Mouse (Mus musculus) left cerebral cortex, adult 2 months (tissue): ENCODE measurements around the gene Prtn3. TPM values are rescaled to one million over a fixed set of nuclear protein-coding genes. Genes with fewer than 3 reads are reported as not detected.

Source experiments
- DNase-seq, 2 experiments: peaks; one replicate each; pipeline ENCODE4 v3.0.0; 2021 to 2022; ENCODE audit warnings: low spot score in 2 of 2, mixed read lengths in 1 of 2; ENCODE audit errors: extremely low spot score in 1 of 2
- H3K27ac ChIP-seq: fragments of 200-600 bp; 2 replicates; pipeline ENCODE4 v1.8.1; 2022
- H3K4me3 ChIP-seq: fragments of 200-600 bp; 2 replicates; pipeline ENCODE4 v1.8.1; 2022
- CTCF ChIP-seq: fragments of 200-600 bp; IDR thresholded peaks from 2 replicates; pipeline ENCODE4 v1.8.1; 2022; ENCODE audit warnings: antibody characterized with exemption, mild to moderate bottlenecking, moderate library complexity
- intact Hi-C: fragments of 180-260 bp; cut with DNase I; formaldehyde crosslinking; loops from one replicate; pipeline ENCODE4 v1.15.1; 2025
- total RNA-seq, 2 experiments: library from RNA; stranded (reverse); gene quantifications; 2 replicates each; pipeline ENCODE4 v1.2.3; 2021

The Prtn3 gene
- total RNA-seq, 2 experiments from 2014 or later: 1.7 to 2.6 TPM

DNA sequence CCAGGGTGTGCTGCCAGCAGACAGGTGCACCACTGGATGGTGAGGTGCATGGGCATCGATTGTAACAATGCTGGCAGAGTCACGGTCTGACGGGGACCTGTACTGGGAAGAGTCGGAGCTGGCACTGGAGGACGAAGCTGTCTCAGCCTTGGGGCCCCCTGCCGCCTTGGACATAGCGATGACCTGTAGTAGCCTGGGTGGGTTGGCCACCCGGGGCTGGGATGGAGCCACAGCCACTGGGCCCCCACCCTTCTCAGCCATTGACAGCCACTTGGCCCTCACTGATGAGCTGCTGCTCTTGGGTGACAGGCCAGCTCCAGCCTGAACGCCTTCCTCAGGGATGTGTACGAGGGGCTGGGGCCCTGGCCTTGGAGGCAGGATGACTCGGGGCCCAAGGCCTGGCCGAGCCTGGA, 9.1 kb upstream of the Prtn3 start:
- H3K27ac ChIP-seq: no peak overlapping the region
- TF ChIP-seq CTCF: no peak
- H3K4me3 ChIP-seq: no peak overlapping the region
- no peak for DNase-seq
- intact Hi-C loops: no loop called here

DNA sequence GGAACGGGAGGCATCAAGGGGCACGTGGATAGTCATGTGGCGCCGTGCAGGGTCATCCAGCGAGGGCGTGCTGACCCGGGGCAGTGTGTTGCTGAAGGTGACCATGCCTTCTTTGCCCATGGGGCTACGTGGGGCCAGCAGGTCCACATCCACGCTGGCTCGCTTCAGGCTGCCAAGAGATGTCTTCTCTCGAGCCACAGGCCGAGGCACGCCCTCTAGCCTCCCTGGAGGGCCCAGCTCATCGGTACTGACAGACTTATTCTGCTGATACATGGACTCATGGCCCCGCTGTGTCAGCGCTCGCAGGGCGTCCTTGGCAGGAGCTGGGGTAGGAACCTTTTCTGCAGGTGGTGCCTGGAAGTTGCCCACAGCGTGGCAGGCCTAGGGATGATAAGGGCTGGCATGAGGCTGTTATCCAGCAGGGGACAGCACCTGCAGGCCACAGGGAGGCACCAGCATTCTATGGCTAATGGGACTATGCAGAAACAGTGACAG, 8.4 kb upstream of the Prtn3 start:
- H3K27ac ChIP-seq: no peak overlapping the region
- intact Hi-C loops: no loop called here

DNA sequence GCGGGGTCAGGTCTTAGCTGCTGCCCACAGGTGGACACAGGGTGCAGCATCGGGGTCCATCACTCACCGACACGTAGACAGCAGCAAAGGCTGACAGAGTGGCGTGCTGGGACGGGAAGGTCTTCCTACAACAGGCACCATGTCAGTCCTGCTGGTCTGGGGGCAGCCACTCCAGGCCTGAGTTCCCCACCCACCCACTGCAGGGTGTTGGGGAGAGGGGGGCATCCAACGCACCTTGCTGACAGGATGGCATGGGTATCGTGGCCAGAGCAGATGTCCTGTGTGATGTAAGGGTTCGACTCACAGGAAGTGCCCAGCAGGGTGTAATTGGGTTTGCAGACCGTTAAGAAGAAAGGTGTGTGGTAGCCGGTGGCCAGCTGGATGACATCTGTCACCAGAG, 7.7 kb upstream of the Prtn3 start:
- intact Hi-C loops: no loop called here
- TF ChIP-seq CTCF: no peak
- Histone ChIP-seq H3K27ac (no peak overlapping the region), H3K4me3 (no peak overlapping the region)
- no peak for DNase-seq

More for the DNA sequence above, 8.4 kb upstream of the Prtn3 start:
- no peak; the same call in 1 of the 2 replicates for TF ChIP-seq CTCF
- H3K4me3 ChIP-seq: no peak overlapping the region
- DNase-seq: no peak

DNA sequence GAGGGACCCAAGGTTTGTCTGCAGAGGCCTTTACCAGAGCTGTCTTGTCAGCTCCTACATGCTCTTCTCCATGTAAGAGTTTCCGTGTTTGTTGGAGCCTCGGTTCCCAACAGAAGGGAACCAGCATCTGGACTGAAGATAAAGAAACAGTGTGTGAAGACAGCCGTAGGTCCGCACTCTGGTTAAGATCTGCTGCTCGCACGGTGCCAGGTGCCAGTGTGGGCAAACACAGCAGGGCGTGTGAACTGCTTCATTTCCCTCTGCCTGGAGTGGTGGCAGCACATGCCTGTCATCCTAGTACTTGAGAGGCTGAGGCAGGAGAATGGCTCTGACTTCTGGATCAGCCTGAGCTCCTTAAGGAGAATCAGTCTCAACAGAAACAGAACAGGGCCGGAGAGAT, 2.4 kb upstream of the Prtn3 start:
- Histone ChIP-seq H3K4me3 (no peak overlapping the region), H3K27ac (no peak overlapping the region)
- intact Hi-C loops: no loop called here
- no peak for DNase-seq
- no peak for TF ChIP-seq CTCF

DNA sequence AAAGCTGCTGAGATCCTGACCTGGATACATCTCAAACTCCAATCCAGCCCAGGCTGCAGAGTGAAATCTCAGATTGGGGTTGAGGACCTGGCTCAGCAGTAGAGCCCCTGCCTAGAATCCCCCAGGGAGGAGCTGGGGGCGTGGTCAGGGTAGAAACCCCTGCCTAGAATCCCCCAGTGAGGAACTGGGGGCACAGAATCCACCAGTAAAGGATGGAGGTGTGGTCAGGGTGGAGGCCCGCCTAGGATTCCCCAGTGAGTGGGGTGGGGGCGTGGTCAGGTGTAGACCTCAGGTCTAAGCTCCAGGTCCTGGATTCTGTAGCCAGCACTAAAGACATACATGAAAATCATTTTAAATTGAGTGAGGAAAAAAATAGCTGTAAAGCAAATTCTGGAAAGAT, 1.4 kb upstream of the Prtn3 start:
- Histone ChIP-seq H3K27ac (no peak overlapping the region), H3K4me3 (peak overlapping the region; percentile 65)
- no peak for TF ChIP-seq CTCF
- intact Hi-C loops: no loop called here
- DNase-seq: no peak

DNA sequence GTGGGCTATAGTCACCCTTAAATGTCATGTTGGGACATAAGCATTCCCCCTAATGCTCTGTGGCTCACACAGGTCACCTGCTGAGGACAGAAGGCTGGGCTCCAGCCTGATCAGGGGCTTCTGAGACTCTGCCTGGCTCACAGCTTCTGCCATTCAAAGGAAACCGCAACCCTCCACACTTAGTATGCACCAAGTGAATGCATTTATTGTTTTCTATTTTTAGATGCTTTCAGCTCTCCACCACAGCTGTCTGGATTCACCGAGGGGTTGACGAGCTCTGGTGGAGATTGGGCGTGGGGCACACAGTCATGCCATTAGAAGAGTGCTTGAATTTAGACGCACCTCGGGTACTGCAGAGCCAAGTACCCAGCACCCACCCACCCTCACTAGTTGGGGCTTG, 963 bp upstream of the Prtn3 start:
- no peak for TF ChIP-seq CTCF
- intact Hi-C loops: no loop called here
- Histone ChIP-seq H3K4me3 (peak overlapping the region; percentile 65), H3K27ac (no peak overlapping the region)
- DNase-seq: no peak

DNA sequence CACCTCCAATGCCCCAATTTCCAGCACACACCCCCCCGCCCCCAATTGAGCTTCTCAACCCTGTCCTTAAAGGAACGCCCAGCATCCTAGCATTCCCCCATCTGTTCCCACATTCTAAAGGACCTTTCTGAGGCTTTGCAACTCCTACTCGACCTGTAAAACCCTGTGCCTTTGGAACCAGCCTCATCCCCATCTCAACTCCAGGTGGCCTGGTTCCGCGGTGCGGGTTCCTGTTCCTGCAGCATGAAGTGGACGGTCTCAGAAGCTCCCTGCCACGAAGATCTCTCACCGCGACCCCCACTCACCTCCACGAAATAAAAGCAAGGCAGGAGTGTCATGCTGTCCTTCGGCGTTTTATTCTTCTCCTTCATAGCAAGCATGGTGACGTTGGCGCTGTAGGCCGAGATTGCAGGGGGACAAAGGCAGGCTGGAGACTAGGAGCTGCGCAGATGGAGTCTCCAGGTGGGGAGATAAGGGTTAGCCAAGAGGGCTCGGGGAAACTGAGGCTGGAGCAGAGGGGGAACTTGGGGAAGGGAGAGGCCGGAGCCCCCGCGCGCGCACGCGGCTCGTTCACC, 474 bp upstream of the Prtn3 start:
- H3K4me3 ChIP-seq: peak overlapping the region; percentile 65
- DNase-seq: no peak
- intact Hi-C loops: no loop called here
- TF ChIP-seq CTCF: no peak
- H3K27ac ChIP-seq: peak overlapping the region; percentile 82

DNA sequence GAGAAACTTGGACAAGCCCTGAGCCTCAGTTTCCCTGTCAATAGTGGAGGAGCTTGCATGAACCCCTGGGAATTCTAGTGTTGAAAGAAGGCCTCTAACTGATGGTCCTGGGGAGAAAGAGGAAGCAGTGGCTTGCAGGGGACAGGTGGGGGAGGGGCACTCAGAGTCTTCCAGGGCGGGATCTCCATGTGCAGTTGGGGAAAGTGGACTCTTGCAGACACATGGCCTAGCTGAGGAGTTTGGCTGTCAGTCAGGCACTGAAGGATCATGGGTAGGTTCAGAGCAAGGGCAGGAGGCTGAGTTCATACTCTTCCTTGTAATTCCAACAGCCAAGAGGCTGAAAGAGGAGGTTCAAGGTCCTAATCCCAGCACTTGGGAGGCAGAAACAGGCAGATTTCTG, 2.9 kb downstream of the Prtn3 start:
- H3K4me3 ChIP-seq: no peak overlapping the region
- DNase-seq: no peak
- TF ChIP-seq CTCF: no peak
- H3K27ac ChIP-seq: no peak overlapping the region
- intact Hi-C loops: no loop called here

DNA sequence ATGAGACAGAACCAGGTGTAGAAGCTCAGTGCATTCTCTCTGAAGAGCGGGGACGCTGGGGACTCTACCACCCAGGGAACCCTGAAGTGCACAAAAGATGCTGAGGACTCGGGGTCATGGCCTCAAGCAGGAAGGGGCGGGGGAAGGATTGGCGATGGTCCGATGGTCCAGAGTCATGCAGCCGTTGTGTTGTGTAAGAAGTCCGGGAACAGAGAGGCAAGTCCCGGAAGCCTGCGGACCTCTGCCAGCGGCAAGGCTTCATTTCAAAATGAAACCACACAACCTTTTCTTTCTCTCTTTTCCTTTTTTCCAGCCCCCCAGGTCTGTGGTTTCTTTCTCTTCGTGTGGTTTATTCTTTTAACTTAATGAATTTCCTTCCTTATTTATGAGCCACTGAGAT, 3.5 kb downstream of the Prtn3 start:
- Histone ChIP-seq H3K27ac (no peak overlapping the region), H3K4me3 (no peak overlapping the region)
- no peak for DNase-seq
- intact Hi-C loops: no loop called here
- no peak for TF ChIP-seq CTCF

DNA sequence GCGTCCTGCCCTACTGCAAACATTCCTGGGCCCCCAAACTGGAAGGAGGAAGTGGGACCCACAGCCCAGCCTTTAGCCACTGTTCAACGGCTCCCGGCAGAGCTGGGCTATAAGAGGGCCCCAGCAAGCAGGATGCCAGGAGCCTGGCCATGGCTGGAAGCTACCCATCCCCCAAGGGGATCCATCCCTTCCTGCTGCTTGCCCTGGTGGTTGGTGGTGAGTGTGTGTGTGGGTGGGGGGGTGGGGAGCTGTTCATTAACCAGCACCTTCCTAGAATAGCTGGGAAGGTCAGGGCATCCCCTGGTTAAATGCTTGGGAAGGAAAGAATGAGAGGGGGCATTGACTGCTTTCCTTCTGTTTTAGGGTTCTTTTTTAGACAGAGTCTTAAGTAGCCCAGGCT, 5.3 kb downstream of the Prtn3 start:
- intact Hi-C loops: no loop called here
- TF ChIP-seq CTCF: no peak

DNA sequence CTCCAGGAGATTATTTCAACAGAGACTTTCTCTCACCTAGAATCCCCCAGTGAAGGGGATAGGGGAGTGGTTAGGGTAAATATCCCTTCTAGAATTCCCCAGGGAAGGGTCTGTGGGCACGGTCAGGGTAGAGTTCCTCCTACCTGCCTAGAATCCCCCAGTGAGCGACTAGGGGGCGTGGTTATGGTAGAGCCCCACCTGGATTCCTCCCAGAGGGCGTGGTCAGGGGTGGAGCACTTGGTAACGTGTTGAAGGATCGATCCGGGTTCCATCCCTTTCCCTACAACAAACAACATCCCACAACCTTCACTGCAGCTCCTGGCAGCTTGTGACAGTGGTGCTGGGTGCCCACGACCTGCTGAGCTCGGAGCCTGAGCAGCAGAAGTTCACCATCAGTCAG, 6.4 kb downstream of the Prtn3 start:
- H3K27ac ChIP-seq: no peak overlapping the region
- H3K4me3 ChIP-seq: no peak overlapping the region
- TF ChIP-seq CTCF: no peak
- intact Hi-C loops: loop anchor here (5.0 kb wide), 1 partner anchor 48 kb away; no protein-coding TSS in a partner anchor
- DNase-seq: no peak

More for the DNA sequence above, 5.3 kb downstream of the Prtn3 start:
- Histone ChIP-seq H3K4me3 (no peak overlapping the region), H3K27ac (no peak overlapping the region)
- DNase-seq: no peak

DNA sequence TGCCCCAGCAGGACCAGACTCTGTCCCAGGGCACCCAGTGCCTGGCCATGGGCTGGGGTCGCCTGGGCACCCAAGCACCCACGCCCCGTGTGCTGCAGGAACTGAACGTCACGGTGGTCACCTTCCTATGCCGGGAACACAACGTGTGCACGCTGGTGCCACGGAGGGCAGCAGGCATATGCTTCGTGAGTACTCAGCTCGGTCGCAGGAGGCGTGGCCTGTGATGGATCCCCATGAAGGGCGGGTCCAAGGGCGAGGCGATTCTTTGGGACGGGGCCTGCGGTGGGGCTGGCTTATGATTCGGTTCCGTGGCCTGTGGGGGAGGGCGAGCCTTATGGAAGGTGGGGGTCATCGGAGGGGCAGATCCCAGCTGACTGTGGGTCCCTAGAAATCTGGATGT, 7.7 kb downstream of the Prtn3 start:
- TF ChIP-seq CTCF: no peak
- no peak for DNase-seq
- Histone ChIP-seq H3K4me3 (no peak overlapping the region), H3K27ac (no peak overlapping the region)
- intact Hi-C loops: loop anchor here (5.0 kb wide), 1 partner anchor 50 kb away; no protein-coding TSS in a partner anchor

DNA sequence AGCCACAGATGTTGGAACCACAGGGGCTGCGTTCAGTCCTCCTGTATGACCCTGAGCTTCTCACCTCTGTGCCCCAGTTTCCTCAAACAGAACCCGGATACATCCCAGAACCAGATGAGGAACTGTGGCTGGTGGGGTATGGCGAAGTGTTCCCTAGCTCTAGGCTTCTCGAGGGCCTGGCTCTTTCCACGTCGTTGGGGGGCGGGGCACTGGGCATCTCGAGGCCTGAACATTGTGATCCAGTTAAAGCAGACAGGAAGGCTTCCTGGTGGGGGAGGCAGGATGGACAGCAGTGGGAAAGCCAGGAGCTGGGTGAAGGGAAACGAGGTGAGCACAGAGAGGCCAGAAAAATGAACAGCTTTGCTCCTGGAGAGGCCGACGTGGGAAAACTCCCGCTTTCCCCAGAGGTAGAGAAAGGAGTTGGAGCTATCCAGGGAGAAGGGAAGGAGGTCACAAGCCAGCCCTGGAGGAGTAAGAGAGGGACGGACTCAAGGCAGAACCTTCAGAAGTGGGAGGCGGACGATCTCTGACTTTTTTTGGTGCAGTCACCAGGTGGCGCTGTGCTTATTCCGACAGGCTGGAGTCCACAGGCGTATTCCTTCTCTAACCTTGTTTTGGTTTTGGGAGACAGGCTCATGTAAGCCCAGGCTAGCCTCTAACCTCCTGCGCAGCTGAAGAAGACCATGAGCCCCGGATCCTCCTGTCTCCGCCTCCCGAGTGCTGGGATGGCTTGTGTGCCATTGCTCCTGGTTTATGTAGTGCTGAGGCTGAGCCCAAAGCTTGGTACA, 9.2 kb downstream of the Prtn3 start:
- TF ChIP-seq CTCF: peak; percentile 88
- DNase-seq: peak; percentile 72 to 85
- H3K27ac ChIP-seq: no peak overlapping the region
- intact Hi-C loops: loop anchor here (5.0 kb wide), 1 partner anchor 51 kb away; no protein-coding TSS in a partner anchor
- no peak overlapping the region for H3K4me3 ChIP-seq
